Mouse (Mus musculus) neural tube, embryonic 14.5 days (tissue): ENCODE measurements around the gene Map1lc3b. TPM values are rescaled to one million over a fixed set of nuclear protein-coding genes. Genes with fewer than 3 reads are reported as not detected.
A peak's percentile ranks its signal among the peaks of the same experiment; 100 is the strongest.

ENCODE experiments used
- ATAC-seq: fragments of 200-750 bp; cut with Nextera tagmentation; 2 replicates; pipeline ENCODE4 v1.8.0; 2017; ENCODE audit warnings: low read depth, mild to moderate bottlenecking, moderate TSS enrichment, moderate library complexity
- H3K27ac ChIP-seq: fragments of 300-500 bp; sonication (generic); 2 replicates; pipeline ENCODE4 v1.5.1; 2014; ENCODE audit warnings: low read depth, mild to moderate bottlenecking, control low read depth, low read length, moderate library complexity, mixed read lengths
- H3K27me3 ChIP-seq: fragments of 300-500 bp; sonication (generic); 2 replicates; pipeline ENCODE4 v1.6.1; 2014; ENCODE audit warnings: low read length; ENCODE audit not compliant: control insufficient read depth, insufficient read depth
- H3K36me3 ChIP-seq: fragments of 300-500 bp; sonication (generic); 2 replicates; pipeline ENCODE4 v1.6.1; 2014; ENCODE audit warnings: low read length, mixed read lengths; ENCODE audit not compliant: control insufficient read depth, insufficient read depth
- H3K4me1 ChIP-seq: fragments of 300-500 bp; sonication (generic); 2 replicates; pipeline ENCODE4 v1.6.1; 2014; ENCODE audit warnings: low read length; ENCODE audit not compliant: control insufficient read depth, insufficient read depth
- H3K4me2 ChIP-seq: fragments of 300-500 bp; sonication (generic); 2 replicates; pipeline ENCODE4 v1.6.1; 2014; ENCODE audit warnings: mild to moderate bottlenecking, low read depth, low read length, control low read depth
- H3K4me3 ChIP-seq: fragments of 300-500 bp; sonication (generic); 2 replicates; pipeline ENCODE4 v1.5.1; 2014; ENCODE audit warnings: low read depth, low read length, control low read depth, mixed read lengths
- H3K9ac ChIP-seq: fragments of 300-500 bp; sonication (generic); replicated peaks from 2 replicates; pipeline ENCODE4 v1.6.1; 2014; ENCODE audit warnings: low read depth, mild to moderate bottlenecking, control low read depth, low read length, mixed read lengths
- H3K9me3 ChIP-seq: fragments of 300-500 bp; sonication (generic); 2 replicates; pipeline ENCODE4 v1.6.1; 2016; ENCODE audit warnings: low read length; ENCODE audit not compliant: control insufficient read depth
- WGBS: fragments of 180-500 bp; shearing (Covaris S2); extraction: QIAGEN DNeasy Blood & Tissue Kit; methylation state at CpG from one replicate; pipeline ENCODE4 v1.1.7; 2014; 5-methylcytosine and 5-hydroxymethylcytosine counted together
- polyA plus RNA-seq: library from polyadenylated mRNA; unstranded; fragments of >200 nt; fragmentation: Nextera tagmentation; extraction: Ambion mirVana; gene quantifications from 2 replicates; pipeline ENCODE4 v1.2.1, GENCODE M21; 2014

The Map1lc3b gene
- polyA plus RNA-seq, 1 experiment from 2014 or later: 428 TPM

DNA sequence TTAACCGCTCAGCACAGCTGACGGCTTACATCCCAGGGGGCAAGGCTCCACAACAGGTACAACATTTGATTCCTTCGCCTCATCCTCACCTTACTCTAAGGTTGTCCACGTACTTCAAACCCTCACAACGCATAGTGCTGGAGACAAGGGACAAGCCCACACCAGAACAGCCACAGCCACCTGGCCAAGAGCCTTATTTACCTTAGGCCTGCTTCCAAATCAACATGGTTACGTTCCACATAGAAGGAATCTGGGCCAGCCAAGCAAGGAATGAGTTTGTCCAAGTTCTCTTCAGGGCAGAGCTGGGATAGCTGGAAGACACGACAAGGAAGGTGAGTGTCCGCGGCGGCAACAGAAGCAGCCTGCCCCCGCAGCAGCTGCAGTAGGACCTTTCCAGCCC, 19.8 kb downstream of the Map1lc3b start:
- no peak overlapping the region for H3K9ac ChIP-seq
- no peak overlapping the region for H3K27ac ChIP-seq
- WGBS: 93% methylated on average over 11 of the region's 11 CpGs
- H3K27me3 ChIP-seq: no peaks in the 10 kb centered on the region
- no peak overlapping the region for H3K4me3 ChIP-seq
- no peaks in the 10 kb centered on the region for H3K9me3 ChIP-seq
- ATAC-seq: no peak
- peaks cover 41% of the 10 kb centered on the region for H3K36me3 ChIP-seq
- no peak overlapping the region for H3K4me2 ChIP-seq
- peaks cover 2% of the 10 kb centered on the region; the same call in 1 of the 2 replicates for H3K4me1 ChIP-seq

DNA sequence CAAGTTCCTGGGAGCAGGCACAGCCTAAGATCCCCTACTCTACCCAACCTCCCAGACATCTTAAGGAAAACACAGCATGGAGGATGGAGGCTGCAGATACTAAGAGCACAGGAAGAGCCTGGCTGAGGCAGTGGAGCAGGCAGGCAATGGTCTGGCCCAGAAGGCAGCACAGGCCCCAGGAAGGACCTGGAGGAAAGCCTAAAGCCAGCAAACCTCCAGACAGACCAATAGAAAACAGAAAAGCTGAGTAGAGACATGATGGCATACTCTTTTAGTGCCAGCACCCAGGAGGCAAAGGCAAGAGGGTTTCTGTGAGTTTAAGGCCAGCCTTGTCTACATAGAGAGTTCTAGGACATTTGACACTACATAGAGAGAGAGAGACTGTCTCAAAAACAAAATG, 23.3 kb downstream of the Map1lc3b start:
- Histone ChIP-seq H3K27me3 (no peaks in the 10 kb centered on the region), H3K9me3 (no peaks in the 10 kb centered on the region), H3K4me2 (no peak overlapping the region), H3K27ac (no peak overlapping the region), H3K4me3 (no peak overlapping the region), H3K9ac (0 out of 2 replicates have a peak overlapping the region, but pooled peaks have one; percentile 21), H3K36me3 (peaks cover 19% of the 10 kb centered on the region; the same call in 1 of the 2 replicates), H3K4me1 (peaks cover 2% of the 10 kb centered on the region; the same call in 1 of the 2 replicates)
- ATAC-seq: no peak

DNA sequence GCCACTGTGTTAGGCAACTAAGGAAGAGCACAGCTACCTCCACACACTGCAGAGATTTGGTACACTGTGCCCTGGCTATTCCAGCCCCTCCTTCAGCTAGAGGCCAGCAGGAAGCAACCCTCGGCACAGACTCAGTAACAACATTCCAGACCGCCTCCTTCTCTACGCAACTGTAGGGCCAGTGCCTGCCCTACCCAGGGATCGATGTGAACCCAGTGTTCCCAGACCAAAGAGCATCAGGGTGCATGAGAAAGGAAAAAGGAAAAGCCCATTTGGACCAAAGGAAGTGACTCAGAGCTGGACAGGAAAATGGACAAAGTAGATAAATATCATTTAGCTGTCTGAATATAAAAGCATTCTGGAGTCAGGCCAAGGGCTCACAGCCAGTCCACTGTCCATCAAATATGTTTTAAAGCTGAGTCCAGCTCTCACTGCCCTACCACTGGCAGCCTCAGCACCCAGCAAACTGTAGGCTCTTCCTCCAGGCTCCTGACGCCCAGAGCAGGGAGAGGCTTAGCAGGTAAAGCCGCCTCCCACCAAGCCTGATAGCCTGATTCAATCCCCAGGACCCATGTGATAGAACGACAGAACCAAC, 29.3 kb downstream of the Map1lc3b start:
- no peaks in the 10 kb centered on the region for H3K27me3 ChIP-seq
- WGBS: 54% methylated on average over 7 of the region's 7 CpGs
- H3K4me2 ChIP-seq: no peak overlapping the region
- peaks cover 18% of the 10 kb centered on the region for H3K4me1 ChIP-seq
- H3K27ac ChIP-seq: no peak overlapping the region
- no peaks in the 10 kb centered on the region for H3K9me3 ChIP-seq
- H3K9ac ChIP-seq: no peak overlapping the region
- H3K4me3 ChIP-seq: no peak overlapping the region
- H3K36me3 ChIP-seq: 0 out of 2 replicates have a peak, but pooled peaks cover 5% of the 10 kb centered on the region
- ATAC-seq: peak; percentile 41; the same call in 1 of the 2 replicates

DNA sequence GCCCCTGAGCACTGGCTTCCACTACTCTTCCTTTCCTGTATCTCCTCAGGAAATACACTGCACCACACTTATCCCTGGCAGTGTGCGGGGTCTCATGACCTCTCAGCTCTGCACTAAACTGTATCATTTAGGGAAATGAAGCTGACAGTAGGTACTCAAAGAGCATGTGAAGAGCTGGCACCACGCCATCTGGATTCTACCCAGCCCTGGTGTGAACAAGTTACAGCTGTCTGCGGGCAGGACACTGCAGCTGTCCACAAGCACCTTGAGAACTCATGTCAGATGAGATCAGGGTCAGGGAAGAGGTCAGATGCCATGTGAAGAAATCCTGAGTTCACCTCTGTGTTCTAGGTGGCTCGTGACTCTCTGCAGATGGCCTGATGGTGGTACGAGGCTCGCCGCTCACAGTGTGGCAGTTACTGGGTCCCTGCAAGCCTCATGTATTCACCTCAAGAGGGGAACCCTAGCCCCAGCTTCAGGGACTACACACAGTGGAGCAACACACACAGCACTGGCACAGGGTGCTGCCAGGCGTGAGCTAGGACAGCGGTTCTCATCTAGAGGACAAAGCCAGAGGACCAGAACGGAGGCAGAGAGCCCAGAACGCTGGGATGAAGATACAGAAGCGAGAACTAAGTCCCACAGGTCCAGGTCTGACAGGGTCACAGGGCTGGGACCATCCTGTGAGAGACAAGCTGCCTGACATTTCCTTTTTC, 30.8 kb downstream of the Map1lc3b start:
- Histone ChIP-seq H3K4me2 (no peak overlapping the region), H3K4me1 (peaks cover 26% of the 10 kb centered on the region), H3K4me3 (no peak overlapping the region), H3K27me3 (no peaks in the 10 kb centered on the region), H3K36me3 (0 out of 2 replicates have a peak, but pooled peaks cover 5% of the 10 kb centered on the region), H3K9ac (no peak overlapping the region), H3K9me3 (no peaks in the 10 kb centered on the region), H3K27ac (no peak overlapping the region)
- WGBS: 88% methylated on average over 12 of the region's 12 CpGs
- 0 out of 2 replicates have a peak, but pooled peaks have one; percentile 19 for ATAC-seq

DNA sequence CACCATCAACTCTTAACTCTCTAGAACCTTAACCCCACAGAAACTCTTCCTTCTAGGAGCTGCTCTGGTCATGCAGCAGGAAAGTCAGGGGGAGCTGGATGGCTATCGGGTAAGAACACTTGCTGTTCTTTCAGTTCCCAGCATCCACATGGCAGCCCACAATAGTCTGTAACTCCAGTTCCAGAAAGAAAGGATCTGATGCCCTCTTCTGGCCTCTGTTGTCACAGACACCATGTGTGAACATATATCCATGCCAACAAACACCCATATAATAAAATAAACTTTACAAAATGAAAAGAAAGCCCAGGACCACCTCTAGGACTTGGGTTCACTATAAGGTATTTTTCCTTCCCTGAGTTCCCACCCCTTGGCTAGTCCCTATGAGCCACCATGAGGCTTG, 31.7 kb downstream of the Map1lc3b start:
- Histone ChIP-seq H3K4me2 (no peak overlapping the region), H3K4me3 (no peak overlapping the region), H3K27me3 (no peaks in the 10 kb centered on the region), H3K27ac (no peak overlapping the region), H3K36me3 (peaks cover 13% of the 10 kb centered on the region; the same call in 1 of the 2 replicates), H3K4me1 (peaks cover 32% of the 10 kb centered on the region), H3K9ac (no peak overlapping the region), H3K9me3 (no peaks in the 10 kb centered on the region)
- ATAC-seq: no peak
- 59% methylated on average over 1 of the region's 1 CpGs for WGBS

DNA sequence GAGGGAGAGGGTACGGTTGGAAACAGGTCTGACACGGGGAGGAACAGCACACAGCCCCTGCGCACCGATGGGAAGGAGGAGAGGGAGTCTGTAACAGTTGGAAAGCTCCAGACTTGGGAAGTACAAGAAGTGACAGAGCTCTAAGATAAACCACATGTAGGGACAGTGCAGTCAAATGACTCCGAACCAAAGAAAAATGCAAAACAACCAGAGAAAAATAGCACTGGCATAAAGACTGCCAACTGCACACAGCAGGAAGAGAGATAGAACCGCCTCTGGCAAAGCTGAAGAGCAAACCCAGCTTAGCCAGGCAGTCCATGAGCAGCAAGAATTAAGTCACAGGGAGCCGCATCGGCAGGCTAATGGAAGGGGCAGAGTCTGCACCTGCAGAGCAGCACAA, 32.9 kb downstream of the Map1lc3b start:
- H3K9ac ChIP-seq: no peak overlapping the region
- H3K27me3 ChIP-seq: no peaks in the 10 kb centered on the region
- no peak for ATAC-seq
- H3K4me2 ChIP-seq: no peak overlapping the region
- peaks cover 10% of the 10 kb centered on the region; the same call in 1 of the 2 replicates for H3K36me3 ChIP-seq
- H3K9me3 ChIP-seq: no peaks in the 10 kb centered on the region
- no peak overlapping the region for H3K27ac ChIP-seq
- WGBS: 72% methylated on average over 8 of the region's 8 CpGs
- H3K4me1 ChIP-seq: peaks cover 32% of the 10 kb centered on the region
- H3K4me3 ChIP-seq: no peak overlapping the region

DNA sequence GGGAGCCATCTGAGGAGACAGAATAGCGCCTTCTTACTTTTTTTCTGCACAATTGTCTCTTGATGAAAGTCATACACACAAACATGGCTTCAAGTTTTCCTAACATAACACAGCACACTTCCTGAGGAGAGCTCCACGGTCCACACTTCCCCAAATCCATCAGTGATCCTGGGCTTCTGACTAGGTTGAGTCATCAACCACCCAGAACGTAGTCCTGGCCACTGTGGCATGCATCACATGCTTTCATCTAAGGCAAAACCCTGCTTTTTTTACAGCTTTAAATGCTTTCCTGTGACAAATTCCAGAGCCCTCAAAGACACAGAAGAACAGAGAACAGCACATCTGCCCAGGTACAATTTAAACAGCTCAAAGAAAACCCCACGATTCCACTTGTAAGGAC, 38.5 kb downstream of the Map1lc3b start:
- no peaks in the 10 kb centered on the region for H3K27me3 ChIP-seq
- H3K4me3 ChIP-seq: no peak overlapping the region
- H3K27ac ChIP-seq: no peak overlapping the region
- no peak overlapping the region for H3K4me2 ChIP-seq
- WGBS: 96% methylated on average over 4 of the region's 4 CpGs
- H3K9ac ChIP-seq: no peak overlapping the region
- H3K4me1 ChIP-seq: peaks cover 22% of the 10 kb centered on the region; the same call in 1 of the 2 replicates
- ATAC-seq: no peak
- no peaks in the 10 kb centered on the region for H3K9me3 ChIP-seq
- H3K36me3 ChIP-seq: peaks cover 10% of the 10 kb centered on the region; the same call in 1 of the 2 replicates

DNA sequence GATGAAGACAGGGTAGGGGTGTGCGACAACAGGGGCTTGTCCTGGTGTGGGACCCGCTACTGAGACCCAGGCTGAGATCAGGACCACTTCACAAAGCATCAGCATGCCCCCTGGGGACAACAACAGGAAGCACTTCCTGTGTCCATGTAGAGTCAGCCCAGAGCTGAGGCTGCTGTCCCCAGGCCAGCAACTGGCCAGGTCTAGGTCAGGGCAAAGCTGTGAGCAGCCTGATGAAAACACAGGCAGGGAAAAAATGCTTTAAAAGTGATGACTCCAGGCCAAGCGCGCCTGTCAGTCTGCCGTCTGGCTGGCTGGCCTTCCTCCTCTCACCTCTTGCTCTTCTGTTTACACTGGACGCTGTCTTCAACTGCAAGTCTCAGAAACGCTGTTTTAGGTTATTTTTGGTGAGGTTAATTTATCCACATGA, 41.5 kb downstream of the Map1lc3b start:
- Histone ChIP-seq H3K4me1 (0 out of 2 replicates have a peak, but pooled peaks cover 7% of the 10 kb centered on the region), H3K27me3 (no peaks in the 10 kb centered on the region), H3K4me2 (no peak overlapping the region), H3K9me3 (no peaks in the 10 kb centered on the region), H3K27ac (no peak overlapping the region), H3K4me3 (no peak overlapping the region), H3K36me3 (peaks cover 4% of the 10 kb centered on the region; the same call in 1 of the 2 replicates), H3K9ac (no peak overlapping the region)
- 75% methylated on average over 7 of the region's 7 CpGs for WGBS
- no peak for ATAC-seq

DNA sequence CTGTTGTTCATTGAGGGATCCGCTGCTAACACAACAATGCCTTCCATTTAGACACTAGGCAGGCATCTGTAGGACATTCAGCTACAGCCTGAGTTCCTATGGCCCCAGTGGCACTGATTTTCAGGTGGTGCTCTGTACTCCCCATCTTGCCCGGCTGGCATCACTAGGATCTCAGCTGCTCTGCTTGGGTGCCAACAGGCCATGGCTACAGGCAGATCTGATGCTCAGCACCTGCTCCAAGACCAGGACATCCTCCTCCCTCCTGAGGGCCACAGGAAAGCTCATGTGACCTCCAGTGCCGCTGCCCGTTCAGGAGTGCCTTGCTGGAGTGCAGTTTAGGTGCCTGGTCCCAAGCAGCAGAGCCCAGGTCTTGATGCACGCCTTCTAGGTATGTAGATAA, 42.2 kb downstream of the Map1lc3b start:
- no peak for ATAC-seq
- H3K9me3 ChIP-seq: no peaks in the 10 kb centered on the region
- H3K9ac ChIP-seq: no peak overlapping the region
- H3K36me3 ChIP-seq: no peaks in the 10 kb centered on the region
- H3K4me2 ChIP-seq: no peak overlapping the region
- H3K27ac ChIP-seq: no peak overlapping the region
- 75% methylated on average over 5 of the region's 5 CpGs for WGBS
- H3K27me3 ChIP-seq: no peaks in the 10 kb centered on the region
- H3K4me3 ChIP-seq: no peak overlapping the region
- H3K4me1 ChIP-seq: peaks cover 12% of the 10 kb centered on the region; the same call in 1 of the 2 replicates
